15 mouse cellular contexts compared by ENCODE assay signal in genomic region chr19:55144691-55145090, GRCm38 (mm10). TPM values are rescaled to one million over a fixed set of nuclear protein-coding genes. Genes with fewer than 3 reads are reported as not detected.
DNase-seq lines count a peak whose midpoint lies in the region; ATAC-seq and TF ChIP-seq lines count a peak whose summit lies in the region.
"Had no signal": no experiment of that assay in that cellular context is flagged by ENCODE, and none has a peak within 500 bp of the region (broad histone marks: within the 10 kb centered on the region; RNA-seq: fewer than 3 reads in every experiment).

No protein-coding gene starts in this region.

- H3K9ac ChIP-seq in hindbrain, embryonic 11.5 days (ENCODE audit: low read depth, low read length): no peak overlapping the region
- no peak overlapping the region for H3K9ac ChIP-seq in hindbrain, postnatal 0 days (replicated peaks; ENCODE audit: low read length)
- H3K9ac ChIP-seq in neural tube, embryonic 11.5 days (ENCODE audit: low read length): no peak overlapping the region
- H3K9ac ChIP-seq in forebrain, embryonic 14.5 days (ENCODE audit: low read length): no peak overlapping the region
- H3K9ac ChIP-seq: limb, embryonic 12.5 days had no signal

- H3K4me3 ChIP-seq in hindbrain, embryonic 11.5 days (ENCODE audit: low read depth, low read length): no peak overlapping the region
- H3K4me3 ChIP-seq in hindbrain, postnatal 0 days (ENCODE audit: low read length): no peak overlapping the region
- no peak overlapping the region for H3K4me3 ChIP-seq in neural tube, embryonic 11.5 days (ENCODE audit: low read depth, low read length)
- no peak overlapping the region for H3K4me3 ChIP-seq in forebrain, embryonic 14.5 days (ENCODE audit: low read depth, low read length)
- H3K4me3 ChIP-seq: layer of hippocampus, adult 2 months; left cerebral cortex, adult 2 months; limb, embryonic 12.5 days had no signal

- H3K27ac ChIP-seq in hindbrain, embryonic 11.5 days (ENCODE audit: low read depth, low read length): peak overlapping the region; percentile 93
- no peak overlapping the region for H3K27ac ChIP-seq in hindbrain, postnatal 0 days
- H3K27ac ChIP-seq in neural tube, embryonic 11.5 days (ENCODE audit: low read depth, low read length): peak overlapping the region; percentile 71
- H3K27ac ChIP-seq in forebrain, embryonic 14.5 days (ENCODE audit: low read depth, low read length): 0 out of 2 replicates have a peak overlapping the region, but pooled peaks have one; percentile 60
- H3K27ac ChIP-seq: layer of hippocampus, adult 2 months; left cerebral cortex, adult 2 months; limb, embryonic 12.5 days had no signal

- H3K36me3 ChIP-seq in hindbrain, embryonic 11.5 days (ENCODE audit: control insufficient read depth, insufficient read depth, low read length): no peaks in the 10 kb centered on the region
- no peaks in the 10 kb centered on the region for H3K36me3 ChIP-seq in hindbrain, postnatal 0 days (ENCODE audit: insufficient read depth, low read length)
- no peaks in the 10 kb centered on the region for H3K36me3 ChIP-seq in neural tube, embryonic 11.5 days (ENCODE audit: control insufficient read depth, insufficient read depth, low read length)
- no peaks in the 10 kb centered on the region for H3K36me3 ChIP-seq in forebrain, embryonic 14.5 days (ENCODE audit: control insufficient read depth, insufficient read depth, low read length)
- H3K36me3 ChIP-seq: limb, embryonic 12.5 days had no signal

- H3K4me1 ChIP-seq in hindbrain, embryonic 11.5 days (replicated peaks; ENCODE audit: control insufficient read depth, insufficient read depth, low read length): 0 out of 2 replicates have a peak, but pooled peaks cover 6% of the 10 kb centered on the region
- no peaks in the 10 kb centered on the region for H3K4me1 ChIP-seq in hindbrain, postnatal 0 days (ENCODE audit: insufficient read depth, low read length)
- H3K4me1 ChIP-seq in neural tube, embryonic 11.5 days (ENCODE audit: control insufficient read depth, insufficient read depth, low read length): peaks cover 11% of the 10 kb centered on the region; the same call in 1 of the 2 replicates
- 0 out of 2 replicates have a peak, but pooled peaks cover 3% of the 10 kb centered on the region for H3K4me1 ChIP-seq in forebrain, embryonic 14.5 days (ENCODE audit: control insufficient read depth, insufficient read depth, low read length)

- H3K9me3 ChIP-seq in hindbrain, embryonic 11.5 days (ENCODE audit: control insufficient read depth, low read length): no peaks in the 10 kb centered on the region
- no peaks in the 10 kb centered on the region for H3K9me3 ChIP-seq in hindbrain, postnatal 0 days (ENCODE audit: low read length)
- H3K9me3 ChIP-seq in neural tube, embryonic 11.5 days (ENCODE audit: control insufficient read depth, low read length): no peaks in the 10 kb centered on the region
- H3K9me3 ChIP-seq in forebrain, embryonic 14.5 days (replicated peaks; ENCODE audit: control insufficient read depth, low read length): no peaks in the 10 kb centered on the region
- H3K9me3 ChIP-seq: limb, embryonic 12.5 days had no signal

- 45% methylated on average over 5 of the region's 5 CpGs for WGBS in hindbrain, embryonic 11.5 days
- WGBS in hindbrain, postnatal 0 days: 48% methylated on average over 5 of the region's 5 CpGs
- 60% methylated on average over 5 of the region's 5 CpGs for WGBS in neural tube, embryonic 11.5 days
- WGBS in forebrain, embryonic 14.5 days: 51% methylated on average over 5 of the region's 5 CpGs

- TF ChIP-seq CTCF in hindbrain, postnatal 0 days (IDR thresholded peaks at IDR 0.05; ENCODE audit: low read depth): no peak

- no peak for DNase-seq in hindbrain, embryonic 11.5 days (ENCODE audit: low spot score)
- no peak for DNase-seq in hindbrain, postnatal 0 days (ENCODE audit: low spot score)
- peak; percentile 20 for DNase-seq in neural tube, embryonic 11.5 days (ENCODE audit: low spot score)
- no peak for DNase-seq in neural tube, embryonic 10.5 days (ENCODE audit: extremely low spot score, low spot score)
- DNase-seq in forebrain, embryonic 14.5 days (ENCODE audit: low spot score): no peak
- DNase-seq in embryo, embryonic 10.5 days (ENCODE audit: low spot score): no peak
- no peak for DNase-seq in gastrocnemius, postnatal 14 days
- DNase-seq: cerebellum, postnatal 25 days; heart, adult 11 months had no signal

- no peak overlapping the region for H3K4me2 ChIP-seq in hindbrain, embryonic 11.5 days (replicated peaks; ENCODE audit: low read depth, low read length)
- H3K4me2 ChIP-seq in hindbrain, postnatal 0 days (ENCODE audit: low read depth, low read length): no peak overlapping the region
- no peak overlapping the region for H3K4me2 ChIP-seq in neural tube, embryonic 11.5 days (ENCODE audit: low read depth)
- H3K4me2 ChIP-seq in forebrain, embryonic 14.5 days (ENCODE audit: low read length): no peak overlapping the region
- H3K4me2 ChIP-seq: limb, embryonic 12.5 days had no signal

- no peak for ATAC-seq in hindbrain, embryonic 11.5 days (ENCODE audit: low FRiP score)
- no peak for ATAC-seq in hindbrain, postnatal 0 days
- ATAC-seq in neural tube, embryonic 11.5 days (ENCODE audit: insufficient read depth, low FRiP score, low TSS enrichment): no peak
- no peak for ATAC-seq in forebrain, embryonic 14.5 days

- intact Hi-C loops in gastrocnemius, postnatal 14 days (cut with DNase I; ENCODE audit: low total_unique reads): no loop called here

- no peaks in the 10 kb centered on the region for H3K27me3 ChIP-seq in hindbrain, embryonic 11.5 days (ENCODE audit: control insufficient read depth, insufficient read depth, low read length)
- no peaks in the 10 kb centered on the region for H3K27me3 ChIP-seq in hindbrain, postnatal 0 days (ENCODE audit: insufficient read depth, low read length)
- H3K27me3 ChIP-seq in neural tube, embryonic 11.5 days (ENCODE audit: control insufficient read depth, insufficient read depth, low read length): no peaks in the 10 kb centered on the region
- no peaks in the 10 kb centered on the region for H3K27me3 ChIP-seq in forebrain, embryonic 14.5 days (replicated peaks; ENCODE audit: control insufficient read depth, insufficient read depth, low read length)
- H3K27me3 ChIP-seq: limb, embryonic 12.5 days had no signal

RNA-seq across cellular contexts. Expression of gene Gpam, which starts 17.7 kb away (rescaled TPM):
- polyA plus RNA-seq in hindbrain, embryonic 11.5 days (2014; fragmentation: Nextera tagmentation; extraction: Ambion mirVana): 17.5 and 22.4 TPM in 2 replicates
- total RNA-seq in hindbrain, postnatal 0 days (2014; rRNA removed): 84.2 and 85.1 TPM in 2 replicates
- 20.7 and 20.9 TPM in 2 replicates for polyA plus RNA-seq in hindbrain, postnatal 0 days (2015; fragmentation: Nextera tagmentation; extraction: Ambion mirVana)
- polyA plus RNA-seq in neural tube, embryonic 11.5 days (2014; fragmentation: Nextera tagmentation; extraction: Ambion mirVana): 20.3 and 20.4 TPM in 2 replicates
- polyA plus RNA-seq in forebrain, embryonic 14.5 days (2014; fragmentation: Nextera tagmentation; extraction: Ambion mirVana): 17.2 and 21.5 TPM in 2 replicates
- total RNA-seq in gastrocnemius, postnatal 14 days (2021): 100 to 1,000 TPM; 118 to 123 TPM

RNA-seq across cellular contexts. Expression of gene Tectb, which starts 35.8 kb away (rescaled TPM):
- polyA plus RNA-seq in hindbrain, embryonic 11.5 days (2014; fragmentation: Nextera tagmentation; extraction: Ambion mirVana): 0.13 TPM in 1 of 2 replicates, not detected in the other
- total RNA-seq in hindbrain, postnatal 0 days (2014; rRNA removed): 0.10 TPM in 1 of 2 replicates, not detected in the other
- 0.10 and 0.13 TPM in 2 replicates for polyA plus RNA-seq in hindbrain, postnatal 0 days (2015; fragmentation: Nextera tagmentation; extraction: Ambion mirVana)
- polyA plus RNA-seq in neural tube, embryonic 11.5 days (2014; fragmentation: Nextera tagmentation; extraction: Ambion mirVana): not detected in 2 replicates
- polyA plus RNA-seq in forebrain, embryonic 14.5 days (2014; fragmentation: Nextera tagmentation; extraction: Ambion mirVana): 0.24 TPM in 1 of 2 replicates, not detected in the other
- under 1 TPM; 0.64 to 0.66 TPM for total RNA-seq in gastrocnemius, postnatal 14 days (2021)
- total RNA-seq: left cerebral cortex, adult 2 months had no signal
- polyA plus RNA-seq: C2C12; heart, embryonic 16.5 days; kidney, embryonic 16.5 days; limb, embryonic 12.5 days had no signal
